Mouse (Mus musculus) lung, adult 2 months (tissue): Measurements from ENCODE around the gene Lrrn4cl. TPM values are rescaled to one million over a fixed set of nuclear protein-coding genes. Genes with fewer than 3 reads are reported as not detected.
A peak's percentile ranks its signal among the peaks of the same experiment; 100 is the strongest.
"Not testable (repeated sequence)": the region's sequence is repeated elsewhere in the genome, so short reads cannot be mapped to it uniquely, and the experiment has no call there.

Source experiments
- DNase-seq: peaks from one replicate; pipeline ENCODE4 v3.0.0; 2022
- H3K4me1 ChIP-seq: fragments of 200-500 bp; 2 replicates; pipeline ENCODE4 v1.6.1; 2011; ENCODE audit warnings: low read length; ENCODE audit not compliant: control insufficient read depth, insufficient read depth
- H3K4me3 ChIP-seq: fragments of 200-500 bp; replicated peaks from 2 replicates; pipeline ENCODE3; 2011; ENCODE audit warnings: low read depth, mild to moderate bottlenecking, control low read depth, low read length; ENCODE audit errors: extremely low read depth
- CTCF ChIP-seq: fragments of 200-500 bp; IDR thresholded peaks from 2 replicates; pipeline ENCODE4 v1.5.1; 2011; ENCODE audit warnings: mild to moderate bottlenecking, low read length, control low read depth; ENCODE audit not compliant: insufficient read depth
- POLR2A ChIP-seq: fragments of 200-500 bp; IDR thresholded peaks from 2 replicates; pipeline ENCODE4 v1.6.1; 2011; ENCODE audit warnings: low read depth, mild to moderate bottlenecking, control low read depth, low read length, borderline replicate concordance; ENCODE audit errors: extremely low read depth
- WGBS: fragments of 180-500 bp; shearing (Covaris S2); methylation state at CpG from one replicate; pipeline ENCODE4 v1.1.7; 2018; 5-methylcytosine and 5-hydroxymethylcytosine counted together
- polyA plus RNA-seq: library from polyadenylated mRNA; depleted of rRNA; stranded (reverse); fragments of >200 nt; gene quantifications from 2 replicates; pipeline ENCODE4 v1.2.3, GENCODE M21; 2012

Lrrn4cl gene
- polyA plus RNA-seq, 1 experiment = 3.4 TPM

- Histone ChIP-seq H3K4me1 (no peaks in the 10 kb centered on the region), H3K4me3 (no peak overlapping the region)
- TF ChIP-seq POLR2A (no peak), CTCF (peak; percentile 22; the same call in 1 of the 2 replicates)
- 42% methylated on average over 7 of the region's 7 CpGs for WGBS
- DNase-seq = peak; percentile 43
Measured at GRCm38 (mm10) chr19:8851639-8852038, 1.1 kb downstream of the Lrrn4cl start.

DNA sequence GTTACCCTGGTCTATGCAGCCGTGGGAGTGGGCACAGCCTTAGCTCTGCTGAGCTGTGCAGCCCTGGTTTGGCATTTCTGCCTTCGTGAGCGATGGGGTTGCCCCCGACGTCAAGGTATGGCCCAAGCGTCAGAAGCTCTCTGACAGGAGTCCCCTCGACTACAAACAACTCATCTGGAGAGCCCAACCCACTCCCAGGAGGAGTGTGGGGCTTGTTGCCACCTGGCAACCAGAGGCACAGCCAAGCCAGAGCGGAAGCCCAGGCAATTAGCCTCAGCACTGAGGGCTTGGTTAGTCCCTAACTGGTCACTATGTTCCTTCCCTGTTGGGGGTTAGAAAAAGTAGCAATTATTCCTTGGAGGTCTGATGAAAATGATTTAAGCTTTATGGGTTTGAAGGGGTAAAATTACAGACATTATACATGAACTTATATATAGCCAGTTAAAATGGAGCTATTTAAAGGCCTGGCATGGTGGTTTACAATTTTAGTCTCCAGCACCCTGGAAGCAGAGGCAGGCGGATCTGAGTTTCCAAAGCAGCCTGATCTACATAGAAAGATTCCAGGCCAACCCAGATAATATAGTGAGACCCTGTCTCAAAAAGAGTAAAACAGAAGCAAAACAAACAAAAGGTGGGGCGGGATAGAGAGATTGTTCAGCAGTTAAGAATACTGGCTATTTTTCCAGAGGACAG is 1.8 kb downstream of the Lrrn4cl start:
- no peak for DNase-seq
- TF ChIP-seq CTCF = no peak
- TF ChIP-seq POLR2A = no peak
- WGBS = 57% methylated on average over 10 of the region's 10 CpGs
- Histone ChIP-seq H3K4me1 (no peaks in the 10 kb centered on the region), H3K4me3 (peak overlapping the region; percentile 3)

DNA sequence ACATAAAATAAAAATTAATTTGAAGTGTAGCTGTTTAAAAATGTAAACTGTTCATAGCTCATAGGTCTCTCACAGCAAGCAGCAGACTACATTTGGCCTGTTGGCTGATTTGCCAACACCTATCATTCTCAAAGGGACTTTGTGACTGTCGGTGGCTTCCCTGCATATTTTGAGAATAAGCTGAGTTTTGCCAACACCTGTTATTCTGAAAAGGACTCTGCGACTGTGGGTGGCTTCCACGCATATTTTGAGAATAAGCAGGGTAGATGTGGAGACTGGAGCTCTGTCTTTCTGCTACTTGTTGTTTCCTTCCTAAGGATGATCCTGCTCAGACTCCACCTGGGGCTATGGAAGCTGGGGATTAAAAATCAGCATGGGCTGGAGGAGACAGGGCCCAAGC is 2.5 kb downstream of the Lrrn4cl start:
- WGBS = 77% methylated on average over 3 of the region's 3 CpGs
- no peak for DNase-seq
- no peak for TF ChIP-seq CTCF
- no peak for TF ChIP-seq POLR2A
- Histone ChIP-seq H3K4me3 (no peak overlapping the region), H3K4me1 (no peaks in the 10 kb centered on the region)

GRCm38 (mm10) chr19:8857689-8858088 is 7.1 kb downstream of the Lrrn4cl start:
- H3K4me3 ChIP-seq = no peak overlapping the region
- WGBS = 31% methylated on average over 4 of the region's 4 CpGs
- TF ChIP-seq POLR2A (no peak), CTCF (peak; percentile 86)
- no peak for DNase-seq
- H3K4me1 ChIP-seq = no peaks in the 10 kb centered on the region

DNA sequence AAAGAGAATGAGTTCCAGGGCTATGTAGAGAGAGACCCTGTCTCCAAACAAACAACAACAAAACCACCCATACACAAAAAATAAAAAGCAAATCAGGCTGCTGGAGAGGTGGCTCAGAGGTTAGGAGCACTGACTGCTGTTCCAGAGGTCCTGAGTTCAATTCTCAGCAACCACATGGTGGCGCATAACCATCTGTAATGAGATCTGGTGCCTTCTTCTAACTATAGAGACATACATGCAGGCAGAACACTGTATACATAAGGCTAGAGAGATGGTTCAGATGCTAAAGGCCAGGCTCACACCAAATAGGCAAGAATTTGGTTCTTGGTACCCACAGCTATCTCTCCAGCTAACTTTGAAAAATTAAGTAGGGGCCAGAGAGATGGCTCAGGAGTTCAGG is 8.4 kb downstream of the Lrrn4cl start:
- H3K4me1 ChIP-seq = no peaks in the 10 kb centered on the region
- no peak for TF ChIP-seq POLR2A
- TF ChIP-seq CTCF = no peak
- 25% methylated on average over 1 of the region's 1 CpGs for WGBS
- no peak overlapping the region for H3K4me3 ChIP-seq
- DNase-seq = no peak

GRCm38 (mm10) chr19:8864265-8864664 is 13.7 kb downstream of the Lrrn4cl start:
- no peaks in the 10 kb centered on the region for H3K4me1 ChIP-seq
- WGBS = 74% methylated on average over 6 of the region's 6 CpGs
- no peak overlapping the region for H3K4me3 ChIP-seq
- TF ChIP-seq POLR2A (no peak), CTCF (no peak)
- DNase-seq = no peak

DNA sequence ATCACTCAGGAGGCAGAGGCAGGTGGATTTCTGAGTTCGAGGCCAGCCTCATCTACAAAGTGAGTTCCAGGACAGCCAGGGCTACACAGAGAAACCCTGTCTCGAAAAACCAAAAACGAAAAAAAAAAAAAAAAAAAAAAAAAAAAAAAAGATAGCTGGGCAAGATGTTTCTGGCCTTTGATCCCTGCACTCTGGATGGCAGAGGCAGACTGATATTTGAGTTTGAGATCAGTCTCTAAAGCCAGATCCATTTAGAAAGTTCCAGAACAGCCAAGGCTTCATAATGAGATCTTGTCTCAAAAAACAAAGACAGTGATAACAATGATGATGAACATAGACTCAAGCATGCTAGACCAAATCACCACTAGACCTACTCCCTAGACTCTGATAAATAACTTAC is 19.8 kb downstream of the Lrrn4cl start:
- 73% methylated on average over 3 of the region's 3 CpGs for WGBS
- not testable (repeated sequence) for H3K4me1 ChIP-seq, DNase-seq, H3K4me3 ChIP-seq

- no peak for DNase-seq
- WGBS = 20% methylated on average over 9 of the region's 9 CpGs
- no peak for TF ChIP-seq POLR2A
- no peak for TF ChIP-seq CTCF
- peak overlapping the region; percentile 72 for H3K4me3 ChIP-seq
- H3K4me1 ChIP-seq = no peaks in the 10 kb centered on the region; the same call in 1 of the 2 replicates
Measured at GRCm38 (mm10) chr19:8870838-8871237, 20.3 kb downstream of the Lrrn4cl start.

DNA sequence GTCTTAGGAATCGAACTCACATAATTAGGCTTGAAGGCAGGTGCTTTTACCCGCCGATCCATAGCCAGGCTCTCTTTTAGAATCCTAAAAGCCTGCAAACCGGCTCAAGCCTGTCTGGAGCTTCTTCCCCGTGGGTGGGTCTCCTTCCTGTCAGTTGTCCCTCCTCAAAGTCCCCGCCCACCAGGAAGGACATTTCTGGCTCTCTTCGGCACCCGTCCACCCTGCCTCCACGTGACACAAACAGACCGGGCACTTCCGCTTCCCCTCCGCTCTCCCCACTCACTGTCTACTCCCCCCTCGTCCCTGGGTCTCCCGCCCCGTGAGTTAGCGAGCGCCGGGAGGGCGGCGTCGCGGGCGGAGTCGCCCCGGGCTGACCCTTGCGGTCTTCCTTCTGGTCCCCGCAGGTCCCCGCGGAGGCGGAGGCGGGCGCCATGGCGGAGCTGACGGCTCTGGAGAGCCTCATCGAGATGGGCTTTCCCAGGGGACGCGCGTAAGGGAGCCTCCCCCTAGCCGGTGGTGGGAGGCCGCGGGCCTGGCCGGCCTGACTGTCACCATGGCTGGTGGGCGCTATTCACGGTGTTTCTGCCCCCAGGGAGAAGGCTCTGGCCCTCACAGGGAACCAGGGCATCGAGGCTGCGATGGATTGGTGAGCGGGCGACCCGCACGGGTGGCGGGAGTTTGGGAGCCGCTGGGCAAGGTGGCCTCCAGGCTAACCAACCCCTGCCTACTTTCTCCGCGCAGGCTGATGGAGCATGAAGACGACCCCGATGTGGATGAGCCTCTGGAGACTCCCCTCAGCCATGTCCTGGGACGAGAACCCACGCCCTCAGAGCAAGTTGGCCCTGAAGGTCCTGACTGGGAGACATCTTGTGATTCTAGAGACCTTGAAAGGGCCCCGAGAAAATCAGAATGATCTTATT is 21.0 kb downstream of the Lrrn4cl start, which contains the start of gene Ubxn1:
Gene Ubxn1 (plus strand): TSS at position 230 of the 920 bp plus-strand sequence.
- peak; percentile 98 for DNase-seq
- TF ChIP-seq CTCF (no peak), POLR2A (peak; percentile 51; the same call in 1 of the 2 replicates)
- peak within 1 kb of the TSS; percentile 72 for H3K4me3 ChIP-seq
- 1% methylated on average over 59 of the region's 59 CpGs for WGBS
- H3K4me1 ChIP-seq = no peaks in the 10 kb centered on the region; the same call in 1 of the 2 replicates

GRCm38 (mm10) chr19:8872266-8872840 is 21.8 kb downstream of the Lrrn4cl start:
- no peak for DNase-seq

More at GRCm38 (mm10) chr19:8872266-8872840, 21.8 kb downstream of the Lrrn4cl start:
- Histone ChIP-seq H3K4me1 (no peaks in the 10 kb centered on the region; the same call in 1 of the 2 replicates), H3K4me3 (peak overlapping the region; percentile 72)
- TF ChIP-seq POLR2A = no peak
- no peak for TF ChIP-seq CTCF
- WGBS = 57% methylated on average over 10 of the region's 10 CpGs
